Mouse (Mus musculus) spleen, adult 2 months (tissue): ENCODE data around the gene Rmnd5b.

Source experiments
- CTCF ChIP-seq: fragments of 200-500 bp; IDR thresholded peaks from 2 replicates; pipeline ENCODE4 v1.5.1; 2011; ENCODE audit warnings: mild to moderate bottlenecking, inconsistent platforms; ENCODE audit not compliant: insufficient read depth, insufficient read length, insufficient replicate concordance; ENCODE audit errors: extremely low read depth
- POLR2A ChIP-seq: fragments of 200-500 bp; IDR thresholded peaks from 2 replicates; pipeline ENCODE4 v1.6.1; 2011; ENCODE audit warnings: low read depth, low read length, inconsistent platforms

DNA sequence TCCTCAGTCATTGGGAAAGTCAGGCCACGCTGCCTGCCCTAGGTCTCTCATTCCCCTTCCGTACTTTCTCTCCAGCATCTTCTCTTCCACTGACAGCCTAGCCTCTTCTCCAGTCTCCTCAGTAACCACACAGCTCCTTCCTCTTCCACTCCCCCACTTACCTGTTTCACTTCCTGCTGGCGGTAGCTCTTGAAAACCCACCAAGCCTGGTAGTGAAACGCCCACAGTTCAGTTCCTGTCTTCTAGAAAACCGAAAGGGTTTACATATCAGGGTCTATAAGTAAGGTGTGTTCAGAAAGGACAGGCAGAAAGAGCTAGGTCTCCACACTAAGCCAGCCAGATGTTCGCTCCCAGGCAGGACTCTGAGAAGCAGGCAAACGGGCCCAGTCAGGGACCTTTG lies 58.1 kb downstream of the Rmnd5b start:
- no peak for TF ChIP-seq CTCF
- TF ChIP-seq POLR2A: no peak
